Mouse (Mus musculus): Measurements from ENCODE around the gene Ndufa5.
A peak's percentile ranks its signal among the peaks of the same experiment; 100 is the strongest.

Ndufa5 gene

GRCm38 (mm10) chr6:24525705-24526104, 2.1 kb downstream of the Ndufa5 start:
- DNase-seq (ENCODE audit: low read depth, low spot score): no peak

- DNase-seq (ENCODE audit: low read depth, low spot score): peak; percentile 67
These were observed 11.6 kb downstream of the Ndufa5 start for GRCm38 (mm10) chr6:24516197-24516596.

GRCm38 (mm10) chr6:24514552-24515284, 13.1 kb downstream of the Ndufa5 start, which contains the start of gene Iqub:
TSS of gene Iqub (minus strand) at chr6:24515067.
- DNase-seq (ENCODE audit: low read depth, low spot score): peak; percentile 94

GRCm38 (mm10) chr6:24504141-24504540, 23.7 kb downstream of the Ndufa5 start:
- DNase-seq (ENCODE audit: low read depth, low spot score): no peak

- peak; percentile 44 for DNase-seq (ENCODE audit: low read depth, low spot score)
These were observed 37.5 kb downstream of the Ndufa5 start for GRCm38 (mm10) chr6:24490341-24490740.

GRCm38 (mm10) chr6:24486530-24486929, 41.3 kb downstream of the Ndufa5 start:
- DNase-seq (ENCODE audit: low read depth, low spot score): no peak

- DNase-seq (ENCODE audit: low read depth, low spot score): peak; percentile 76
These were observed 57.2 kb downstream of the Ndufa5 start for GRCm38 (mm10) chr6:24470571-24471132.

- peak; percentile 75 for DNase-seq (ENCODE audit: low read depth, low spot score)
These were observed 57.7 kb downstream of the Ndufa5 start for GRCm38 (mm10) chr6:24470135-24470534.

Data from brain, adult 2 months (tissue).